In genomic region chr15:54092386-54092785, GRCm38 (mm10) we compare ENCODE assay signal across 13 mouse cellular contexts.
"Had no signal": no experiment of that assay in that cellular context is flagged by ENCODE, and none has a peak within 500 bp of the region (broad histone marks: within the 10 kb centered on the region; RNA-seq: fewer than 3 reads in every experiment).

No protein-coding gene starts in this region.

- DNase-seq: lung, adult 18-20 months; lung, embryonic 14.5 days; lung, postnatal 10 days; lung, postnatal 4 days; right cerebral cortex, postnatal 14 days; thymus, adult 2 months; thymus, postnatal 25 days had no signal

- H3K9ac ChIP-seq: lung, embryonic 14.5 days; midbrain, embryonic 13.5 days; neural tube, embryonic 12.5 days; stomach, embryonic 15.5 days had no signal

- H3K4me3 ChIP-seq: midbrain, embryonic 10.5 days; midbrain, embryonic 13.5 days; neural tube, embryonic 12.5 days; stomach, embryonic 15.5 days had no signal

- ATAC-seq: midbrain, embryonic 13.5 days; midbrain, embryonic 16.5 days had no signal

- H3K36me3 ChIP-seq: midbrain, embryonic 10.5 days; midbrain, embryonic 13.5 days; neural tube, embryonic 12.5 days; stomach, embryonic 15.5 days had no signal

- H3K4me2 ChIP-seq: lung, embryonic 14.5 days; midbrain, embryonic 13.5 days; neural tube, embryonic 12.5 days; stomach, embryonic 15.5 days had no signal

- H3K27ac ChIP-seq: midbrain, embryonic 10.5 days; midbrain, embryonic 13.5 days; neural tube, embryonic 12.5 days; stomach, embryonic 15.5 days; stomach, postnatal 0 days had no signal

- H3K27me3 ChIP-seq: midbrain, embryonic 13.5 days; neural tube, embryonic 12.5 days; stomach, embryonic 15.5 days had no signal

- H3K9me3 ChIP-seq: midbrain, embryonic 10.5 days; midbrain, embryonic 13.5 days; neural tube, embryonic 12.5 days; stomach, embryonic 15.5 days had no signal

- H3K4me1 ChIP-seq: midbrain, embryonic 13.5 days; neural tube, embryonic 12.5 days; stomach, embryonic 15.5 days had no signal
